Mouse (Mus musculus): ENCODE results near the gene Tmem262. TPM values are rescaled to one million over a fixed set of nuclear protein-coding genes. Genes with fewer than 3 reads are reported as not detected.
"Not testable (repeated sequence)": the region's sequence is repeated elsewhere in the genome, so short reads cannot be mapped to it uniquely, and the experiment has no call there.

Tmem262 gene
- total RNA-seq (2017), result 1.5 TPM in 1 of 2 replicates, not detected in the other

DNA sequence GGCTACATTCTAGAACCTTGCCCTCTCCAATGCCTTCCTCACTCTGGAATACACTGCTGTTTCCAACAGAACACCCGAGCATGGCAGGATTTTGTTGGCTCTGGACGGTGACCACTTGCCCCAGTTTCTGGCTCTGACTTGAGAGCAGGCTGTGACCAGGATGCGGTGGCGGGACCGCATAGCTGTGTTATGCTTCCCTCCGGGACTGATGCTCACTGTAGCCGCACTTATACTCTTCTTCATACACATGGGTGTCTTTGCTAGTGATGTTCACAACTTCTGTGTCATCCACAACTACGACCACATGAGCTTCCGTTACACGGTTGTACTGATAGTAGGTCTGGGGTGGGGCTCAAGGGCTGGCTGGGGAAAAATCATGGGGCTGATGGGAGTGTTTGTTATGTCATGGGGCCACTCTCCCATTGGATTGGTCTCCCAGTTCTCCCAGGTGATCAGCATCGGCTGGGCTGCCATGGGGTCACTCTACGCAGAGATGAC lies at the start of gene Tmem262:
Gene Tmem262 (plus strand): TSS at position 51 of the 498 bp plus-strand sequence.
- ATAC-seq (ENCODE audit: extremely low read depth, insufficient number of reproducible peaks, low FRiP score, poor library complexity, severe bottlenecking), result no peak

DNA sequence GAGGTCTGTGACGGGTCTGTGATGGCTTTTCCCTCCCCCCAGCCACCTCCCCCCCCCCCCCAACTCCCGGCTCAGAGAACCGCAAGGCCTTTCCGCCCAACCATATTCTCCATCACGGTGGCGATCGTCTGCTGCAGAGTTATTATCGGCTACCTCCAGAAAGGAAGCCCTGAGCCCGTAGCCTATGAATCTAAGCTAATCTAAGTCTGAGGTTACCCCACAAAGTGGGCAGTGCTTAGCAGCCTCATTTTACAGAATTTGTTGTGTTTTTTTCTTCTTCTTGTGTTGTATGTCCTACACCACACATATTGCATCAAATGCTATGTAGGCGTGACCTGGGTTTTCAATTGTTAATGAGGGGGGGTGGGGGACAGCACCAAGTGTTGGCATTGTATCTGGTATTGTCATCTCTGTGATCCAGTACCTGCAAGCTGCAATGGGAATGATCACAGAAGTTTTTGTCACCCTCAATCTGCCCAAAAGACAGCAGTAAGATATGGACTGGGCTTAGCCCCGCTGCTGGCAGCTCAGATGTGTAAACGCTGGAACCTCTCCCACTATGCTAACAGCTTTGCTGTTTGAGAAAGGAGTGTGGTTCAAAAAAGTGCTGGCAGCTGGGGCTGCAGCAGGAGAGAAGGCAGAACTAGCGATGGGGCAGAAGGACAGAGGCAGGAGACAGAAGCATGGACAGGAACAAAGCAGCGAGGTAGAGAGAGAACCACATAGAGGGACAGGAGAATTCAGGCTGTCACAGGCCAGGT lies 49.1 kb upstream of the Tmem262 start:
- no peak for ATAC-seq (ENCODE audit: extremely low read depth, insufficient number of reproducible peaks, low FRiP score, poor library complexity, severe bottlenecking)

DNA sequence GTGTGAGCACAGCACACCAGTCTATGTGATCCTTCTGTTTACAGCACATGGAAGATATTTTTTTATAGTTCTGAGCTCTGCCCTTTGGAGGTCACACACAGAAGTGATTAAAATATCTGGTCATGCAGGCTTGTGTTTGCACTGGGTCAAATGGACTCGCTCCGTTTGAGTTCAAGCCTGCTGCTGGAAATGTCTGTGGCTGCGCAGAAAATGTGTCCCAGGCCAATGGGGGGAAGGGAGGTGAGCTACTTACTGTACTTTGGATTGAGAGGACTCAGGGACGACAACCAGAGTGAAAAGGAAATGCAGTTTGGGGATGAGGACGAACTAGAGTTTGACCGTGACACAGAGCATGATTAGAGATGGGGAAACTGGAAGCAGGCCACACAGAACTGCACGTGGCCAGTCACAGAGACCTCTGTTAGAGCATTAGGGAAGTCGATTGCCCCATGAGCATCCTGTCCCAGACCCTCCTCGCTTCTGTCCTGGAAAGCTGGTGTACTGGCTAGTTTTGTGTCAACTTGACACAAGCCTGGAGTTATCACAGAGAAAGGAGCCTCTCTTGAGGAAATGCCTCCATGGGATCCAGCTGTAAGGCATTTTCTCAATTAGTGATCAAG lies 43.8 kb upstream of the Tmem262 start:
- no peak for ATAC-seq (ENCODE audit: extremely low read depth, insufficient number of reproducible peaks, low FRiP score, poor library complexity, severe bottlenecking)

DNA sequence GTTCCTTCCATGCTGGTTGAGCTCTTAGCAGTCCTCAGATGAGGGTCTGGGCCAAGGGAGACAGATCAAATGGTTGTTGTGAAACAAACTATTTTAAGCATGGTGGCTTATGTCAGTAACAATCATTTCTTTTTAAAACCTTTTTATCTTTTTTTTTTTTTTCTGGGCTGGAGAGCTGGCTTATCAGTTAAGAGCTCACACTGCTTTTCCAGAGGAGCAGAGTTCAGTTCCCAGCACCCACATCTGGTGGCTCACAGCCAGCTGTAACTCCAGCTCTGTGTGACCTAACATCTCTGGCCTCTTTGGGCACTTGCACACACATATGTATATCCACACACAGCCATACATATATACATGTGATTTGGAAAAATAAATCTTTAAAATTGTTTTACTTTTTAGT lies 42.1 kb upstream of the Tmem262 start:
- no peak for ATAC-seq (ENCODE audit: extremely low read depth, insufficient number of reproducible peaks, low FRiP score, poor library complexity, severe bottlenecking)

DNA sequence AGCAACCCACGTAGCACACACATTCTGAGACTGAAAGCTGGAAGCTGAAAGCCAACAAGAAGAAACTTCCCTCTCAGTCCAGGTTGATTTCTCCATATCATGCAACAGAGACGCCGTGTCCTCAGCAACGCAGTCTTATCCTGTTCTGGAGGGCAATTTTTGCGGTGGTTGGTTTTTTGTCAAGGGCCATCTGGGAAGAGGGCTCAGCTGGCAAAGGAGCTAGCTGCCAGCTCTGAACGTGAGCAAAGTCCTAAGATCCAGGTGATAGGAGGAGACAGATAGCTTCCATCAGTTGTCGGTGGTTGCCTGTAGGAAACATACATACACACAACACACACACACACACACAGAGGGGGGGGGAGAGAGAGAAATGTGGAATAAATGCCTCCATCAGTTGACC lies 41.5 kb upstream of the Tmem262 start:
- ATAC-seq (ENCODE audit: extremely low read depth, insufficient number of reproducible peaks, low FRiP score, poor library complexity, severe bottlenecking), result no peak

DNA sequence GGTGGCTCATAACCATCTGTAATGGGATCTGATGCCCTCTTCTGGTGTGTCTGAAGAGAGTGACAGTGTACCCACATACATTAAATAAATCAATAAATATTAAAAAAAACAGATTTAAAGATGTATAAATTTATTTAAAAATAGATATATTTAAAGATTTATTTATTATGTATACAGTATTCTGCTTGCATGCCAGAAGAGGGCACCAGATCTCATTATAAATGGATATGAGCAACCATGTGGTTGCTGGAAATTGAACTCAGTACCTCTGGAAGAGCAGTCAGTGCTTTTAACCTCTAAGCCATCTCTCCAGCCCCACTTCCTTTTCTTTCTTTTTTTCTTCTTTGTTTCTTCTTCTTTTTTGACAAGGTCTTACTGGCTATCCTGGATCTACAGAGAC lies 39.8 kb upstream of the Tmem262 start:
- ATAC-seq (ENCODE audit: extremely low read depth, insufficient number of reproducible peaks, low FRiP score, poor library complexity, severe bottlenecking), result no peak

DNA sequence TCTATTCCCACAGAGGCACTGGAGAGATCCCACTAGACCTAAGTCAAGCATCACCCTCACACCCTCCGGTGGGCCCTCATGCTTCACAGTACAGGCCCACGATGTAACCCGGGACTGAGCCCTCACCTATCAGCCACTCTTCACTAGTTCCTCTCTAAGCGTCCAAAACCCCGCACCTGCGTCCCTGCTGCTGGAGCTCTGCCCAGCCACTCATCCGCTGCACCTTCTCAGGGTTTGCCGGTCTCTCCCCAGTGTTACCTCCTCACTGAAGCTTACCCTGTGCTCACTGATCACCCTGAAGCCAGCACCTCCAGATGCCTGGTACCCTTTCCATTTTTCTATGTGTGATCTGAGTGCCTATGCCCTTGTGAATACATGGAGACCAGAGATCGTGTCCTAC lies 37.5 kb upstream of the Tmem262 start:
- no peak for ATAC-seq (ENCODE audit: extremely low read depth, insufficient number of reproducible peaks, low FRiP score, poor library complexity, severe bottlenecking)

DNA sequence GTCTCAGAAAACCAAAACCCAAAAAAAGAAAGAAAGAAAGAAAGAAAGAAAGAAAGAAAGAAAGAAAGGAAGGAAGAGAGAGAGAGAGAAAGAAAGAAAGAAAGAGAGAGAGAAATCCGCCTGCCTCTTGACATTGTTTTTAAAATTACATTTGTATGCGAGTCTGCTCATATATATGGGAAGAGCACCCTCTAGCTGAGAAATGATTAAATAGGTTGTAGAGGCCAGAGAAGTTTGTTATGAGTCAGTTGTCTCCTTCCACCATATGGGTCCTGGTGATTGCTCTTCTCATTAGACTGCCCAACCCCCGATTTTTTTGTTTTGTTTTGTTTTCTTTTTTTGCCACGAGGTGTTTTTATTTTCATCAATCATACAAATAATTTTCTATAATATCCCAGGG lies 35.7 kb upstream of the Tmem262 start:
- not testable (repeated sequence) for ATAC-seq (ENCODE audit: extremely low read depth, insufficient number of reproducible peaks, low FRiP score, poor library complexity, severe bottlenecking)

DNA sequence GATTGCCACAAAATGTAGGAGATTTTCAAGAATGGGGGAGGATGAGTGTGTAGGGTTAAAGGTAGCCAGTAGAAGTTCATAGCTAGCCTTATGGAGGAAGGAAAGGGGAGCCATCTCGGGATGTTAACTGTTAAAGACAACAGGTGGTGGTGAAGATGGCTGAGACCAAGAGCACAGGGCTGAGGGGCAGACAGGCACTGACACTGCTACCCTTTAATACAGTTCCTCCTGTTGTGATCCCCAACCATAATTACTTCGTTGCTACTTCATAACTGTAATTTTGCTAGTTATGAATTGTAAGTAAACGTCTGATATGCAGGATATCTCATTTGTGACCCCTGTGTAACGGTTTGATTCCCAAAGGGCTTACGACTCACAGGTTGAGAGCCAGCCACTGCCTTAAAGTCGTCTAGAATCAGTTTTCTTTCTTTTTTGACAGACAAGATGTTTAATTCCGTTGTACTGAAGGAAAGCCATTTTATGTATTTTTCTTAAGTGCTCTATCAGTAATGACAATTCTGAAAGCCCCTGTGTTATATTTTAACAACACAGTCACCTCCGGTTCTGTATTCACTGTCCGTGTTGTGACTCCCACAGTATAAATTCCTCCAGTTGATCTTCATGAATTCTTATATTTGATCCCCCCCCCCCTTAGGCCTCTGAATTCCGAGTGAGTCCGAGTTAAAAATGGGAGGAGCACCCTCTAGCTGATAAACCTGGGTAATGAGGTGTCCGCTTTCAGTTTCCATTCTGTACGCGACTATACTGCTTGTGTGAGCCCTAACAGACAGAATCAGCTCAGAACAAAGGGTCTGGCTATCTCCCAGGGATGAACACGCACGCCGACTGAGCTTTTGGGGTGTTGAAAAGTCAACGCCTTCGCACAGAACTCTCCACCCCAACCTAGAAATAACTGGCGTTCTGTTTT lies 34.2 kb upstream of the Tmem262 start:
- no peak for ATAC-seq (ENCODE audit: extremely low read depth, insufficient number of reproducible peaks, low FRiP score, poor library complexity, severe bottlenecking)

DNA sequence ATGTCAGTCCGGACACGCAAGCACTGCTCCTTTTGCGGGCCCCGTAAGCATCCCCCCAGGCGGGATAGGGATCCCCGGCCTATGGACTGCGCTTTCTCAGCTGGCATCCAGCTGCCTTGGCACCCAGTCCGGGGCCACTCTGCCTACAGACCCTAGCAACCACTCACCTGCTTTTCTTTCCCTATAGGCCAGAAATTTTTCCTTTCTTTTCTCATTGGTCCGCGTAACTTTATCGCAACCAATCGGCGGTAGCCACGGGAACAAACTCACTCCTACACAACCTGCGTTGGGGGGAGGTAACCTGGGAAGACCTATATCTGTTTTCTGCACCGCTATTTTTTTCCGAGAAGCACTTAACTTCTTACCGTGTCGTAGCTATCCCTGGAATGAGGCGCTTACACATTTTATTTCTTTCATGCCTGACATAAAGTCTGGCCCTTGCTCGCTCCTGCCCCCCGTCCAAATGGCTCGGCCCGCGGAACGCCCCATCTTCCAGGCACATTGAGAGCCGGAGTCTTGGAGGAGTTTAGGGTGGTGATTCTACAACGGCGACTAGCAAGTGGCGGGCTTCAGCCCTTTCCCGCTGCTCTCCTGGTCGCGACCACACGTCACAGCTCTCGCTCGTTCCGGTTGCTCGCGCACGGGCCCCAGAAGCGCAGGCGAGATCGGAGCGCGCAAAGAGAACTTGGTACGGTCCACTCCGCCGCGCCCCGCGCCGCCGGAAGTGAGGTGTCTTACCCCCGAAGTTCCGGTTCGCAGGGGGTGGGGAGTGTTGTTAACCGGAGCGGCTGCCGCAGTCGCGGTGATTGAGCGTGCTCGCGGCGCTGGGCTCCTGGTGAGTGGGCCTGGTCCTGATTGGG lies 33.3 kb upstream of the Tmem262 start, which contains the start of gene Syvn1:
Gene Syvn1 (plus strand): TSS at position 283 of the 860 bp plus-strand sequence.
- ATAC-seq (ENCODE audit: extremely low read depth, insufficient number of reproducible peaks, low FRiP score, poor library complexity, severe bottlenecking), result peak; percentile 82

DNA sequence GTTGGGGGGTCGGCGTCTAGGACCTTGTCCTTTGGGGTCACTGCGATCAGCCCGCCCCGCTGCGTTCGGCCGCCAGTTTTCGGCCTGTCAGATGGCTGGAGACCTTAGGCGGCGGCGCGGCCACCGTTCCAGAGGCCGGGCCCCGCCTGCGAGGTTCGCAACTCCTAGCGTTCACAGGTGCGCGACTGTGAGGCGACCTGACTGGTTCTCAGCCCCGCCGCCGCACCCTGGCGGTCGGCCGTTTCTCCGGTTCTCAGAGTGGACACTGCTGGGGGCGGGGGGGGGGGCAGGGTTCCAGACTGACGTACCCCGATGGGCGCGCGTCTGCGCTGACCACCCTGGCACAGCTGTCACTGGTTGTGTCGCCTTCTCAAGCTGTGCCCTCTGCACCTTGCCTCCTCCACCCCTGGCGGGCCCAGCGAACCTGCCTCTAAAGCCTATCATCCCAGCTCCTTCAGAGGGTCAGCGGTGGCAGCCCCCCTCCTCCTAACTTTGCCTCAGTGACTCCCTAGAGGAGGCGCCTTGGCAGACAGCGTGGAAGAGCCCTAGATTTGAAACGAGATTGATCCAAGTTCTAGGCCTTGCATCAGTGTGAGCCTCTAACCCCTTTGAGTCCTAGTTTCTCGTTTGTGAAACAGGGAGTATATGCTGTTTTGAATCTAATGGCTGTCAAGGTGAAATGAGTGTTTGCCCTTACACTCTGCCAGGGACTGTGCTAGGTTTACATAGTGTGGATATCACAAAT lies 32.5 kb upstream of the Tmem262 start:
- ATAC-seq (ENCODE audit: extremely low read depth, insufficient number of reproducible peaks, low FRiP score, poor library complexity, severe bottlenecking), result no peak

DNA sequence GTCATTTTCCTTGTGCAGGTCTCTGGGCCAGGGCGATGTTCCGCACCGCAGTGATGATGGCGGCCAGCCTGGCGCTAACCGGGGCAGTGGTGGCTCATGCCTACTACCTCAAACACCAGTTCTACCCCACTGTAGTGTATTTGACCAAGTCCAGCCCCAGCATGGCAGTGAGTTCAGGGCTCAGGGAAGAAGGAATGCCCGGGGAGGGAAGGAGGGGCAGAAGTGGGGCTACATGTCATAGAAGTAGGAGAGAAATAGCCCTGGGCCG lies 32.0 kb upstream of the Tmem262 start:
- ATAC-seq (ENCODE audit: extremely low read depth, insufficient number of reproducible peaks, low FRiP score, poor library complexity, severe bottlenecking), result no peak

DNA sequence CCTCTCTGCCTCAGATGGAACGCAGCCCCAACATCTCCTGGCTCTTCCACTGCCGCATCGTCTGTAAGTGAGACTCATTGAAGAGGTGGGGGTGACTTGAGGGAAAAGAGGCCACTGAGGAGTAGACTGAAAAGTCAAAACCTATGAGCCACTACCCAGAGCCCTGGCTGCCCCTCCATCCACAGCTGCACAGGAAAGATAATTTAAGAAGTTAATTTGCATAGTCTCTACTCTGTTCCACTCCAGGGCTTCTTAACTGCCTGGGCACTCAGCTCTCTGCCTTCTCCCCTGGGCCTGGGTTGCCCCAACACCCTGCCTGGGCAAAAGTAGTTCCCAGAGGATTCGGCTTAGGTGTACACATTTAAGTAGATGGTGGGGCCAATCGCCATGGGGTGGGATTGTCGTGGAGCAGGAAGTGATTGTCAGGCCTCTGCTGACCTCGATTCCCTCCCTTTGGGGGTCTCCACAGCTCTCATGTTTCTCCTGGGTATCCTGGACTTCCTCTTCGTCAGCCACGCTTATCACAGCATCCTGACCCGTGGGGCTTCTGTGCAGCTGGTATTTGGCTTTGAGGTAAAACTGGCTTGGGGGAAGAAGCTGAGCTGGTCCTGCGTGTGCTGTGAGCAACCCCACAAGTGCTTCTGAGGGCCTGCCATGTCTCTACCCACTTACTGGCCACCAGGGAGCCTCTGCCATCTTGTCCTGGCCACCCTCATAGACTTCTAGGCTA lies 31.0 kb upstream of the Tmem262 start:
- ATAC-seq (ENCODE audit: extremely low read depth, insufficient number of reproducible peaks, low FRiP score, poor library complexity, severe bottlenecking), result peak; percentile 39

DNA sequence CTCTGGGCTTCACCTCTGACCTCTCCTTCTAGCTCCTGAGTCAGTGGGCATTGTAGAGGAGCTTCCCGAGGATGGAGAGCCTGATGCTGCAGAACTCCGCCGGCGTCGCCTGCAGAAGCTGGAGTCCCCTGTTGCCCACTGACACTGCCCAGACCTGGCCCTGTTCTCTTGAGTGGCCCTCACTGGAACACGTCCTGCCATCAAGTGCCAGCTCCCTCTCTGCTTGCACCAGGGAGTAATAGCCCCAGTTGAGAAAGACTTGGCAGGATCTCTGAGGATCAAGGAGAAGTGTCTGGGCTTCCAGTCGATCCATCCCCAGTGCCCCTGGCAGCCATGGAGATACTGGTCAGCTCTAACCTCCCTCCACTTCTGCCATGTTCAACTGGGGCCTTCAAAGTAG lies 27.3 kb upstream of the Tmem262 start:
- ATAC-seq (ENCODE audit: extremely low read depth, insufficient number of reproducible peaks, low FRiP score, poor library complexity, severe bottlenecking), result no peak

DNA sequence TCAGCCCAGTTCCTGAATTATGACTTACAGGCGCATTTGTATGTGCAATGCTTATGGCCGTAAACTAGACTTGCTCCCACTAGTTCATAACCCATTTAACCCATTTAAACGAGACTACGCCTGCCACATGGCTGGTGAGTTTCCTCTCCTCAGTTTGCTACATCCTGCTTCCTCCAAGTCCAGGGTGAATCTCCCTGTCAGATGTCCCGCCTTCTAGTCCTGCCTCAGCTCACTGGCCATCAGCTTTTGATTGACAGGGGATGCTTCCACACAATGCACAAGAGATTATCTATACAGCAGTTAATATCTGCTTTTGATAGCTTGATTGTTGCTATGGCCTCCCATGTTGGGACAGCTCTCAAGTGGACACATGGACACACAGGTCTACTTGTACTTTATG lies 25.5 kb upstream of the Tmem262 start:
- ATAC-seq (ENCODE audit: extremely low read depth, insufficient number of reproducible peaks, low FRiP score, poor library complexity, severe bottlenecking), result no peak

DNA sequence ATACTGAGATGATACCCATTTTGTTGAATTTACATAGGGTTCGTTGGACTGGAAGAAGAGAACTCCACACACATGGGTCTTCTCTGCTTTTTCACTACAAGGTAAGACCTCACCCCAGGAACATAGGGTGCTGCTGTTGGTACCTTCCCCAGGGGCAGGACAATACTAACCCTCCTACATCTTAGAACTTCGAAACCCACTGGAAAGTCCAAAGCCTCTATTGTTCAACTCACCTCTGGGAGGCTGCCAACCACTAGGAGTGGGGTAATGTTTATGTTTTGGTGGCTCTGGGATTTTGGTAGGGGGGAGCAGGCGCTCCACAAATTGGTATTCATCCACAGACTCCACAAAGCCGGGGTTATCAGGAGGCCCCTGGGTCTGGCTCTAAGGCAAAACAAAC lies 23.1 kb upstream of the Tmem262 start:
- no peak for ATAC-seq (ENCODE audit: extremely low read depth, insufficient number of reproducible peaks, low FRiP score, poor library complexity, severe bottlenecking)

DNA sequence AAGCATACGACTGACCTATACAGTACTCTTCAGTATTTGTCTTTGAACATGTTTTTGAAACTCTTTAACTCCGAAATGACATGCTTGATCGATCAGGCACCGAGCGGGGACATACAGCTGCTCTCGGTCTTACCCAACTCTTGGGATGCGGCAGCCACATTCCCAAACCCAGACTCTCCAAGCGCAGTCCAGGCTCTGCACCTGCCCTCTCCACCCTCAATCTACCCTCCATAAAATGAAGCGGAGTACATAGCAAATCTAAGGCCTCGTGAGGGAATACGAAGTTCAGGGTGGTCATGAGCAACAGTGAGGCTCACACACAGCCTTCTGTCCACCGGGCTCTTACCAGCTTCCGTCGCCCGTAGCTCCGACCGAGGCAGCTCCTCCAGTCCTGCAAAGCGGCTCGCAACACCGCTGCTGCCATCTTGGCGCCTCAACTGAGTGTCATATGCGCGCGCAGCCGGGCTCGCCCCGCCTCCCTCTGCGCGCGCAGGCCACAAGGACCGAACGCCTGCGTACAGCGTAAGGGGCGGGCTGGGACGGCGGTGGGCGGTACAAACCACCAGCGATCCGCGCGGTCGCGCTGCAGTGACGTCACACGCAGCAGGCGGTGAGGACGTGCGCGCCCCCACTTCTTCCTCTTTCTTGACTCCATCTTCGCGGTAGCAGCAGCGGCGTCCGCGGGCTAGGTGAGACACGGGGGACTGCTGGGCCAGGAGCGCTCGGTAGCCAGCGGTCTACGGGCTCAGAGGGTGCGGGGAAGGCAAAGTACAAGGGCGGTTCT lies 22.3 kb upstream of the Tmem262 start, which contains the start of the genes Mrpl49 and Fau:
Gene Mrpl49 (minus strand): TSS at position 473 of the 784 bp plus-strand sequence.
Gene Fau (plus strand): TSS at position 532 of the 784 bp plus-strand sequence.
- ATAC-seq (ENCODE audit: extremely low read depth, insufficient number of reproducible peaks, low FRiP score, poor library complexity, severe bottlenecking), result peak; percentile 76

All from neutrophil, adult 5-6 weeks (primary cell).